18 mouse cellular contexts compared by ENCODE assay signal in the genomic region with DNA sequence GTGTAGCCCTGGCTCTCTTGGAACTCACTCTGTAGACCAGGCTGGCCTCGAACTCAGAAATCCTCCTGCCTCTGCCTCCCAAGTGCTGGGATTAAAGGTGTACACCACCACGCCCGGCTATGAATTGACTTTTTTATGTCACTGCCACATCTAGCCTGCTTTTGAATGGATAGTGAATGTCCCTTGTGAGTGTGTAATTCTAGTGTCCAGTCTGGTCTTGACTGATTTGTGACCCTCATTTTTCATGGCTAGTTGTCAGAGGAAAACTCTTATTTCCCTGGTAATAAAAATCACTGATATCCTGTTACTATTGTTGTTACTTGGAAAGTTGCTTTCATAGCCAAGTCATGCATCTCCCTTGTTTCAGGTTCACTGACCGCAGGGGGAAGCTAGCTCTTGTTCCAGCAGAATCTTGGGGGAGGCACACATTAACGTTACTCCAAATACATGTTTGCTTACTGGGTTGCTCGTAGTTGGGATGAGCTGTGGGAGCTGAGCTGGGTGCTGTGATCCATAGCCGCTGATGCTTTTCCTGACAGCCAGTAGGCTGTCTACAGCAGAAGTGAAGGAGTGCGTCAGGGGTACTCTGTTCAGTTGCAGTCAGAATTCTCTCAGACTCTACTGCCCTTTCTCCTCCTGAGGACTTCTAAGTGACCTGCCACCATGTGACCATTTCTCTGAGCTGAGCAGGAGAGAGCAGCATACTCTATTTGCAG.
"Had no signal": no experiment of that assay in that cellular context is flagged by ENCODE, and none has a peak within 500 bp of the region (broad histone marks: within the 10 kb centered on the region; RNA-seq: fewer than 3 reads in every experiment).

No protein-coding gene starts in this region.

- H3K4me2 ChIP-seq: limb, embryonic 13.5 days; liver, embryonic 12.5 days; liver, embryonic 15.5 days; midbrain, embryonic 13.5 days; neural tube, embryonic 13.5 days; stomach, embryonic 15.5 days had no signal

- H3K4me3 ChIP-seq: limb, embryonic 13.5 days; liver, embryonic 12.5 days; liver, embryonic 15.5 days; megakaryocyte, embryonic 14.5 days; midbrain, embryonic 10.5 days; midbrain, embryonic 13.5 days; myocyte; neural tube, embryonic 13.5 days; stomach, embryonic 15.5 days had no signal

- H3K4me1 ChIP-seq: limb, embryonic 13.5 days; liver, embryonic 12.5 days; liver, embryonic 15.5 days; midbrain, embryonic 10.5 days; midbrain, embryonic 13.5 days; neural tube, embryonic 13.5 days; stomach, embryonic 15.5 days had no signal

- H3K27me3 ChIP-seq: limb, embryonic 13.5 days; liver, embryonic 12.5 days; liver, embryonic 15.5 days; megakaryocyte, embryonic 14.5 days; midbrain, embryonic 13.5 days; neural tube, embryonic 13.5 days; stomach, embryonic 15.5 days had no signal

- H3K27ac ChIP-seq: limb, embryonic 13.5 days; liver, embryonic 12.5 days; liver, embryonic 15.5 days; midbrain, embryonic 10.5 days; midbrain, embryonic 13.5 days; neural tube, embryonic 13.5 days; stomach, embryonic 15.5 days had no signal

- ATAC-seq: intestine, postnatal 0 days; liver, embryonic 12.5 days; midbrain, embryonic 13.5 days; midbrain, embryonic 16.5 days had no signal

- DNase-seq: kidney, postnatal 14 days; left cerebral cortex, postnatal 4 days; liver; lung, adult 2 months; right cerebral cortex, postnatal 25 days; spleen, adult 18-20 months; thymus, postnatal 25 days had no signal

- H3K9ac ChIP-seq: limb, embryonic 13.5 days; liver, embryonic 12.5 days; liver, embryonic 15.5 days; midbrain, embryonic 13.5 days; neural tube, embryonic 13.5 days; stomach, embryonic 15.5 days had no signal

- H3K9me3 ChIP-seq: limb, embryonic 13.5 days; liver, embryonic 12.5 days; liver, embryonic 15.5 days; megakaryocyte, embryonic 14.5 days; midbrain, embryonic 10.5 days; midbrain, embryonic 13.5 days; neural tube, embryonic 13.5 days; stomach, embryonic 15.5 days had no signal
